Mouse (Mus musculus): ENCODE results near the gene Sh2d6.

DNA sequence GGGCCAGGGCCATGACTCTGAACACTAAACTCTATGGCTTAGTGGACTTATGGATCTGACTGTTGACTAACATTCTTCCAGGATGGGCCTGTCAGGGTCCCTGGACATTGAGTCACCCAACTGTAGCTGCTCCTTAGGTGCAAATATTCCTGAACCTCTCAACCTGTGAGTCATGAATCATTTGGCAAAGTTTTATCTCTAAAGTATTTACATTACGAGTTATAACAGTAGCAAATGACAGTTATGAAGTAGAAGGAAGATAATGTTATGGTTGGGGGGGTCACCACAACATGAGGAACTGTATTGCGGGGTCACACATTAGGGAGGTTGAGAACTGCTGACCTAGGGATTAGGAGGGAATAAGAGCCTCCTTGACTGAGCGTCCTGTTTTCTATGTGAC is 26.4 kb upstream of the Sh2d6 start:
- no peak for TF ChIP-seq TAL1 (IDR thresholded peaks at IDR 0.05; ENCODE audit: low read length)
- TF ChIP-seq GATA1 (IDR thresholded peaks at IDR 0.05; ENCODE audit: low read length) = no peak

All from erythroblast, embryonic 14.5 days (primary cell).